Mouse (Mus musculus) intestine, postnatal 0 days (tissue): ENCODE results near the gene Islr2. TPM values are rescaled to one million over a fixed set of nuclear protein-coding genes. Genes with fewer than 3 reads are reported as not detected.

ENCODE experiments used
- ATAC-seq: fragments of 200-750 bp; cut with Nextera tagmentation; 2 replicates; pipeline ENCODE4 v1.8.0; 2017; ENCODE audit warnings: mild to moderate bottlenecking, moderate TSS enrichment, moderate library complexity
- H3K27ac ChIP-seq: fragments of 300-500 bp; sonication (generic); 2 replicates; pipeline ENCODE4 v1.5.1; 2014; ENCODE audit warnings: mild to moderate bottlenecking, low read depth, low read length, moderate library complexity
- H3K27me3 ChIP-seq: fragments of 300-500 bp; sonication (generic); replicated peaks from 2 replicates; pipeline ENCODE4 v1.6.1; 2014; ENCODE audit warnings: low read length, mixed read lengths; ENCODE audit not compliant: control insufficient read depth, insufficient read depth
- H3K36me3 ChIP-seq: fragments of 300-500 bp; sonication (generic); 2 replicates; pipeline ENCODE4 v1.6.1; 2014; ENCODE audit warnings: mild to moderate bottlenecking, moderate library complexity; ENCODE audit not compliant: control insufficient read depth, insufficient read depth
- H3K4me1 ChIP-seq: fragments of 300-500 bp; sonication (generic); replicated peaks from 2 replicates; pipeline ENCODE4 v1.6.1; 2014; ENCODE audit warnings: antibody characterized with exemption, low read length, mixed read lengths; ENCODE audit not compliant: control insufficient read depth, insufficient read depth
- H3K4me2 ChIP-seq: fragments of 300-500 bp; sonication (generic); replicated peaks from 2 replicates; pipeline ENCODE4 v1.6.1; 2014; ENCODE audit warnings: low read depth, mild to moderate bottlenecking, moderate library complexity
- H3K4me3 ChIP-seq: fragments of 300-500 bp; sonication (generic); 2 replicates; pipeline ENCODE4 v1.5.1; 2014; ENCODE audit warnings: low read depth, low read length
- H3K9ac ChIP-seq: fragments of 300-500 bp; sonication (generic); 2 replicates; pipeline ENCODE4 v1.6.1; 2014; ENCODE audit warnings: mild to moderate bottlenecking, low read depth, low read length
- H3K9me3 ChIP-seq: fragments of 300-500 bp; sonication (generic); 2 replicates; pipeline ENCODE4 v1.6.1; 2016; ENCODE audit warnings: mixed run types; ENCODE audit not compliant: control insufficient read depth
- CTCF ChIP-seq: sonication (generic); IDR thresholded peaks from 2 replicates; pipeline ENCODE4 v1.5.1; 2016; ENCODE audit warnings: low read depth, mild to moderate bottlenecking, control low read depth, antibody characterized with exemption, moderate library complexity
- WGBS: fragments of 180-500 bp; shearing (Covaris S2); extraction: QIAGEN DNeasy Blood & Tissue Kit; methylation state at CpG from one replicate; pipeline ENCODE4 v1.1.7; 2014; 5-methylcytosine and 5-hydroxymethylcytosine counted together
- polyA plus RNA-seq: library from polyadenylated mRNA; unstranded; fragments of >200 nt; fragmentation: Nextera tagmentation; extraction: Ambion mirVana; gene quantifications from 2 replicates; pipeline ENCODE4 v1.2.1, GENCODE M21; 2015

The Islr2 gene
- polyA plus RNA-seq, 1 experiment from 2014 or later: 0.35 TPM

GRCm38 (mm10) chr9:58198801-58199371, 5.2 kb downstream of the Islr2 start:
- Histone ChIP-seq H3K36me3 (no peaks in the 10 kb centered on the region), H3K27ac (no peak overlapping the region), H3K4me3 (no peak overlapping the region), H3K4me1 (no peaks in the 10 kb centered on the region), H3K9ac (no peak overlapping the region), H3K9me3 (no peaks in the 10 kb centered on the region), H3K4me2 (no peak overlapping the region), H3K27me3 (peaks cover 88% of the 10 kb centered on the region)
- TF ChIP-seq CTCF: no peak
- 3% methylated on average over 38 of the region's 38 CpGs for WGBS
- no peak for ATAC-seq

- Histone ChIP-seq H3K27me3 (peaks cover 80% of the 10 kb centered on the region), H3K9ac (no peak overlapping the region), H3K4me3 (peak overlapping the region; percentile 24), H3K36me3 (no peaks in the 10 kb centered on the region), H3K9me3 (no peaks in the 10 kb centered on the region), H3K4me1 (no peaks in the 10 kb centered on the region), H3K4me2 (peak overlapping the region; percentile 45), H3K27ac (no peak overlapping the region)
- TF ChIP-seq CTCF: peak; percentile 76
- under 1% methylated on average over 58 of the region's 58 CpGs for WGBS
- ATAC-seq: no peak
These were observed 6.1 kb downstream of the Islr2 start for GRCm38 (mm10) chr9:58197781-58198701.

GRCm38 (mm10) chr9:58196610-58197567, 7.2 kb downstream of the Islr2 start:
- peak overlapping the region; percentile 24; the same call in 1 of the 2 replicates for H3K4me3 ChIP-seq
- WGBS: 5% methylated on average over 46 of the region's 46 CpGs

GRCm38 (mm10) chr9:58196141-58196540, 8.0 kb downstream of the Islr2 start:
- Histone ChIP-seq H3K4me1 (no peaks in the 10 kb centered on the region), H3K27me3 (peaks cover 61% of the 10 kb centered on the region), H3K4me2 (no peak overlapping the region), H3K9ac (no peak overlapping the region), H3K9me3 (no peaks in the 10 kb centered on the region), H3K27ac (no peak overlapping the region), H3K4me3 (no peak overlapping the region), H3K36me3 (no peaks in the 10 kb centered on the region)
- TF ChIP-seq CTCF: no peak
- ATAC-seq: no peak
- 9% methylated on average over 14 of the region's 14 CpGs for WGBS

More at GRCm38 (mm10) chr9:58196610-58197567, 7.2 kb downstream of the Islr2 start:
- Histone ChIP-seq H3K4me2 (peak overlapping the region; percentile 45), H3K36me3 (no peaks in the 10 kb centered on the region), H3K9me3 (no peaks in the 10 kb centered on the region), H3K27ac (no peak overlapping the region), H3K4me1 (no peaks in the 10 kb centered on the region), H3K9ac (no peak overlapping the region), H3K27me3 (peaks cover 68% of the 10 kb centered on the region)
- ATAC-seq: no peak
- no peak for TF ChIP-seq CTCF

- Histone ChIP-seq H3K4me3 (no peak overlapping the region), H3K4me2 (no peak overlapping the region), H3K9ac (no peak overlapping the region), H3K9me3 (no peaks in the 10 kb centered on the region), H3K27me3 (peaks cover 56% of the 10 kb centered on the region), H3K36me3 (no peaks in the 10 kb centered on the region), H3K27ac (no peak overlapping the region), H3K4me1 (no peaks in the 10 kb centered on the region)
- no peak for ATAC-seq
- 21% methylated on average over 1 of the region's 1 CpGs for WGBS
- TF ChIP-seq CTCF: no peak
These were observed 8.4 kb downstream of the Islr2 start for GRCm38 (mm10) chr9:58195671-58196070.
